Mouse (Mus musculus) lung, embryonic 15.5 days (tissue): ENCODE measurements around the gene Lactbl1. TPM values are rescaled to one million over a fixed set of nuclear protein-coding genes. Genes with fewer than 3 reads are reported as not detected.

Experiments
- ATAC-seq: fragments of 200-750 bp; cut with Nextera tagmentation; 2 replicates; pipeline ENCODE4 v1.8.0; 2017; ENCODE audit warnings: moderate number of reproducible peaks, borderline replicate concordance; ENCODE audit not compliant: low FRiP score, low TSS enrichment; ENCODE audit errors: extremely low read depth
- H3K27ac ChIP-seq: fragments of 300-500 bp; sonication (generic); 2 replicates; pipeline ENCODE4 v1.5.1; 2015; ENCODE audit warnings: moderate library complexity, mild to moderate bottlenecking, inconsistent platforms
- H3K27me3 ChIP-seq: fragments of 300-500 bp; sonication (generic); 2 replicates; pipeline ENCODE4 v1.6.1; 2015; ENCODE audit warnings: inconsistent platforms
- H3K36me3 ChIP-seq: fragments of 300-500 bp; sonication (generic); 2 replicates; pipeline ENCODE4 v1.6.1; 2015; ENCODE audit warnings: inconsistent platforms
- H3K4me1 ChIP-seq: fragments of 300-500 bp; sonication (generic); 2 replicates; pipeline ENCODE4 v1.6.1; 2015; ENCODE audit warnings: inconsistent platforms
- H3K4me2 ChIP-seq: fragments of 300-500 bp; sonication (generic); 2 replicates; pipeline ENCODE4 v1.6.1; 2015; ENCODE audit warnings: inconsistent platforms, mild to moderate bottlenecking, moderate library complexity
- H3K4me3 ChIP-seq: fragments of 300-500 bp; sonication (generic); 2 replicates; pipeline ENCODE4 v1.5.1; 2015; ENCODE audit warnings: mild to moderate bottlenecking, inconsistent platforms
- H3K9ac ChIP-seq: fragments of 300-500 bp; sonication (generic); 2 replicates; pipeline ENCODE4 v1.6.1; 2015; ENCODE audit warnings: inconsistent platforms
- H3K9me3 ChIP-seq: fragments of 300-500 bp; sonication (generic); 2 replicates; pipeline ENCODE4 v1.6.1; 2016; ENCODE audit warnings: inconsistent platforms
- WGBS: fragments of 180-500 bp; shearing (Covaris S2); methylation state at CpG from one replicate; pipeline ENCODE4 v1.1.7; 2015; 5-methylcytosine and 5-hydroxymethylcytosine counted together
- polyA plus RNA-seq: library from polyadenylated mRNA; unstranded; fragments of >200 nt; fragmentation: Nextera tagmentation; extraction: Ambion mirVana; gene quantifications from 2 replicates; pipeline ENCODE4 v1.2.1, GENCODE M21; 2015

The Lactbl1 gene
- polyA plus RNA-seq, 1 experiment from 2014 or later = not detected

DNA sequence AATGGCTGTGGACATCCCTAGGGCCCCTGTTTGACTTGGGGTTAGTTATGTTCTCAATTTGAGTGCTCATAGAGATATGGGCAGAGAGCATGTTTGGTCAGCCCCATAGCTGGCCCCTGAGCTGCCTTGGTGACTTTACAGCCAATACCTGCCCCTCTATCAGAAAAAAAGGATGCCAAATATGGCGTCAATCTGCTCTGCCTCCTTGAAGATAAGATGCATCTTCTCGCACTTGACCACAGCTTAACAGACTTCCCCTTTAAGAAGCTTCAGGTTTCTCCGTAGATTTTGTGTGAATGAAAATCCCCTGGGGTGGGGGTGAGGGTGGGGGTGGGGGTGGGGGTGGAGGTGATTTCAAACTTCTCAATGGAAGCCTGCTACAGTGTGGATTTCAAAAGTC is 35.5 kb downstream of the Lactbl1 start:
- Histone ChIP-seq H3K4me2 (no peak overlapping the region), H3K9me3 (no peaks in the 10 kb centered on the region), H3K27ac (no peak overlapping the region), H3K4me3 (no peak overlapping the region), H3K4me1 (no peaks in the 10 kb centered on the region), H3K9ac (no peak overlapping the region), H3K27me3 (no peaks in the 10 kb centered on the region), H3K36me3 (no peaks in the 10 kb centered on the region)
- no peak for ATAC-seq
- WGBS = 72% methylated on average over 3 of the region's 3 CpGs

DNA sequence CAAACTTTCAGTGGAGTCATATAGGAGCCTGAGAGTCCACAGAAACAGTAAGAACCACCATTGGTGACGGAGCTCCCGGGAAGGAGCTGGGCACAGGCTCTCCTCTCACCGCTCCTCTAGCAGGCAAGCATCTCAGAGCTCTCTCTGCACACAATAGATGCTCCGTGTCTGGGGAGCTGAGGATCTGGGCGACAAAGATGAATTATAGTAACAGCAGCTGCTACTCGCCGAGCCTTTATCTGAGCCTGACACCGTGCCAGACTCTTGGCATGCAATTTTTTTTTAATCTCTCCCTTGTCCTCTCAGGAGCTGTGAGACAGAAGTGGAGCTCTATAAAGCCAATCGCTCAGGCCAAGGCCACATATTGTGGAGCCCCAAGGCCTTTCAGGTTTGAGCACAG is 42.6 kb downstream of the Lactbl1 start:
- no peak for ATAC-seq
- H3K27ac ChIP-seq = no peak overlapping the region
- H3K4me3 ChIP-seq = no peak overlapping the region
- H3K4me2 ChIP-seq = no peak overlapping the region
- WGBS = 62% methylated on average over 9 of the region's 9 CpGs
- H3K9me3 ChIP-seq = no peaks in the 10 kb centered on the region
- H3K4me1 ChIP-seq = no peaks in the 10 kb centered on the region
- no peaks in the 10 kb centered on the region for H3K36me3 ChIP-seq
- H3K9ac ChIP-seq = no peak overlapping the region
- no peaks in the 10 kb centered on the region for H3K27me3 ChIP-seq

DNA sequence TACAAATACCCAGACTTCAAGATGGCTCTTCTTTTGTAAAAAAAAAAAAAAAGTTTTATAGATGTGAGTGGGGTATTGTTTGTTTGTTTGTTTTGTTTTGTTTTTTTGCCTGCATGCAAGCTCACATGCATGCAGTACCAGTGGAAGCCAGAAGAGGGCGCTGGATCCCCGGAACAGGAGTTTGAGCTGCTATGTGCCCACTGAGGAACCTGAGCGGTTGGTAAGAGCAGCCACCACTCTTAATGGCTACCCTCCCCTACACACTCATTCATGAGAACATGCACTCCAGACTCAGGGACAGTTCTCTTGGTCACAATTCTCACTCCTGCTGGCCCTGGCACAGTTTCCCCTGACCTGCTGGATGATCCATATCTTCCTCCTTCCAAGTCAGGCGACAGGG is 43.6 kb downstream of the Lactbl1 start:
- H3K9me3 ChIP-seq = no peaks in the 10 kb centered on the region
- no peak for ATAC-seq
- 61% methylated on average over 4 of the region's 4 CpGs for WGBS

DNA sequence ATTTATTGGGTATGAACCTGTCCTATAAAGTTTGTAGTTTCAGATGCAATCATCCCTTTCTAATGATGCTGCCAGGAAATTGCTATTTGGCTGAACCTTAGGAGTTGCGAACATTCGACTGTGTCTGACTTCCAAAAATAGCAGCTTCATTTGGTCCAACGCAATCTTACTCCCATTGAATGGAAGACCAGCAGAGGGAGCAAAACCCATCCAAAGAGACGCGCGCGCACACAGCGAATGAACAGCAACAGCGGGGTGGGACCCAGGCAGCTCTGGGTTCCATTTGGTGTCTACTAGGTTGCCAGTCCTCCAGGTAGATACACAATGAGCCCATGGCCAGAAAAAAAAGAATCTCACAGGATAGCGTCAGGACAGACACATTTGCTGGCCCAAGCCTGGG is 45.3 kb downstream of the Lactbl1 start:
- no peak overlapping the region for H3K9ac ChIP-seq
- H3K36me3 ChIP-seq = no peaks in the 10 kb centered on the region
- H3K4me3 ChIP-seq = no peak overlapping the region
- ATAC-seq = no peak
- H3K4me1 ChIP-seq = no peaks in the 10 kb centered on the region
- H3K27me3 ChIP-seq = no peaks in the 10 kb centered on the region
- H3K27ac ChIP-seq = no peak overlapping the region
- WGBS = 63% methylated on average over 10 of the region's 10 CpGs
- no peaks in the 10 kb centered on the region for H3K9me3 ChIP-seq
- no peak overlapping the region for H3K4me2 ChIP-seq

More for the DNA sequence above, 43.6 kb downstream of the Lactbl1 start:
- H3K27me3 ChIP-seq = no peaks in the 10 kb centered on the region
- H3K9ac ChIP-seq = no peak overlapping the region
- no peak overlapping the region for H3K27ac ChIP-seq
- no peak overlapping the region for H3K4me2 ChIP-seq
- no peak overlapping the region for H3K4me3 ChIP-seq
- H3K4me1 ChIP-seq = no peaks in the 10 kb centered on the region
- no peaks in the 10 kb centered on the region for H3K36me3 ChIP-seq

DNA sequence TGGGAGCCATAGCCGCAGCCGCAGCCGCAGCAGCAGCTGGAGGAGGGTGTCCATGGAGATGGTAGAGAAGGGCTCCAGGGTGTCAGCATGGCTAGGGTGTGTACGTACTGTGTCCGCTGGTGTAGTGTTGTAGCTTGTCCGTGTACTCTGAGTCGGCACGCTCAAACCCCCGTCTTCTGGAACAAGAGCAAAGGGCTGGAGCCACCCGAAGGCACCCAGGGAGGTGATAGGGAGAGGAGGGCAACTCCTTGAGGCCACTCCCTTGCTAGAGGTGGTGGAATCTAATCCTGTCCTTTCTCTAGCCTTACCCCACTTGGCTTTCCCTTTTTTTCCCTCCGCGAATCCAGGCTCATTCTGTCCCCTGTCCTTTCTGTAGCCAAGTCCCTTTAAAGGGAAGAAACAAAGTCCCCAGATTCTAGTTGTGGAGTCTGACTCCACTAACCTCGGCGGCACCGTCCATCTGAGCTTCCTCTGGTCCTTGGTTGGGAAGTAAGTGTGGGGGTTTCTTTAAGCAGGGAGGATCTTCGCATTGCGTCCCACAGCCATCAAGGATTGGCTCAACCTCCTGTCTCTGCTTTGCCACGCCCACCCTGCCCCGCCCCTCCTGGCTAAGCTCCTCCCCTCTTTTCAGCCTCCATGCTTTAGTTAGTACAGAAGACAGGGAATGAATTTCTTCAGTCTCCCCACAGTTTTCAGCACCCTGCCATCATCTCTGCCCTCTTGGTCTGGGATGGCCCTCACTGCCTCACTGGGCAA is 50.1 kb downstream of the Lactbl1 start:
- Histone ChIP-seq H3K9ac (no peak overlapping the region), H3K4me1 (no peaks in the 10 kb centered on the region), H3K4me2 (no peak overlapping the region), H3K4me3 (no peak overlapping the region), H3K36me3 (no peaks in the 10 kb centered on the region), H3K9me3 (no peaks in the 10 kb centered on the region), H3K27me3 (no peaks in the 10 kb centered on the region), H3K27ac (no peak overlapping the region)
- no peak for ATAC-seq
- 90% methylated on average over 19 of the region's 19 CpGs for WGBS

DNA sequence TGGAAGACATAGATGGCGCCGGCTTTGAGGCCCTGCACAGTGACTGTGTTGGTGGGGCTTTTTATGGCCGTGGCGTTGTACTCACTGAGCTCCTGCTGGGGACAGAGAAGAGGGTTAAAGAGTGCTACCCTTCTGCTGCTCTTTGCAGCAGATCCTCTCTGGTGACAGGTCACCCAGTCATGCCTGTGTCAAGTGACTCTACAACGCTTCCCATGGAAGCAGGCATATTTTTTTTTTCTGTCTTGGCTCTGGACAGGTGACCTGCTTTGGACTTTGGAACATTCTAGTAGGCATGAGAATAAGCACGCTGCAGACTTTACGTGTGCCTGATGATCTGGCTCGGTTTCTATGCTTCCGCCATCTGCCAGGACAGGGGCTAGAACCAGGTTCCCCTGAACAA is 53.0 kb downstream of the Lactbl1 start:
- 93% methylated on average over 9 of the region's 9 CpGs for WGBS
- no peak for ATAC-seq
- Histone ChIP-seq H3K27ac (no peak overlapping the region), H3K36me3 (no peaks in the 10 kb centered on the region), H3K27me3 (no peaks in the 10 kb centered on the region), H3K4me3 (no peak overlapping the region), H3K4me1 (no peaks in the 10 kb centered on the region), H3K9me3 (no peaks in the 10 kb centered on the region), H3K9ac (no peak overlapping the region), H3K4me2 (no peak overlapping the region)

DNA sequence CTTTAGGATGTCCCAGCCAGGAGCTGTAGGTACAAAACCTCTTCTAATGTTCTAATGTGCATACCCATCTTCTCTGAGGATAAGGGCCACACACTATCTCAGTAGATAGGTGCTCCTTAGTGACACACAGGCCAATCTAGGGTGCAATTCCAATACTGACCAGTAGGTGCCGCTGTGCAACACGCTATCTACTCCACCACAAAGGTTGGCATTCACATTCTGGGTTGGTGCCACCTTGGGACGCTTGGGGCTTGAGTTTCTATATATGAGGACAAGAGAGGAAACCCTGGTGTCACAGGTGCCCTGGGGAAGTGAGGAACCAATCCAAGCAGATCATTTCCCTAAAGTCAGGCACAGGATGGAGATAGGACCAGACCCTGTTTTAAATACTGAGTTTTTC is 56.1 kb downstream of the Lactbl1 start:
- Histone ChIP-seq H3K4me2 (no peak overlapping the region), H3K36me3 (no peaks in the 10 kb centered on the region), H3K27me3 (no peaks in the 10 kb centered on the region), H3K27ac (no peak overlapping the region), H3K9me3 (no peaks in the 10 kb centered on the region), H3K9ac (no peak overlapping the region), H3K4me1 (no peaks in the 10 kb centered on the region), H3K4me3 (no peak overlapping the region)
- WGBS = 1% methylated on average over 3 of the region's 3 CpGs
- ATAC-seq = no peak

DNA sequence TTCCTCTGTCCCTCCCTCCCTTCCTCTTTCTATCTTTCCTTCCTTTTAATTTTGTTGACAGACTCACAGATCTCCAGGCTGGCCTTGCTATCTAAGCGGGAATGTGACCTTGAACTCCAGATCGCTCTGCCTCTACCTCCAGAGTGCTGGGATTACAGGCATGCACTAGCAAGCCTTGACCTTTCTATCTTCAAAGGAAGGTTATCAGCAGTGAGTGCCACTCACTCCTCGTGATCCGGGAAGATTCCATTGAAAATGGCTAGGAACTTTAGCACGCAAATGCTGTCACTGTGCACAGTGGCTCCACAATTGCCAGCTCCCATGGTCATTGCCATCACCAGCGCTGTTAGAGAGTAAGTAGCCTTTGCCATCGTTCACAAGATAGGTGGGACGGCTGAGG is 56.8 kb downstream of the Lactbl1 start:
- H3K9me3 ChIP-seq = no peaks in the 10 kb centered on the region
- no peak overlapping the region for H3K4me2 ChIP-seq
- no peaks in the 10 kb centered on the region for H3K36me3 ChIP-seq
- 51% methylated on average over 8 of the region's 8 CpGs for WGBS
- no peaks in the 10 kb centered on the region for H3K27me3 ChIP-seq
- no peak overlapping the region for H3K4me3 ChIP-seq
- H3K27ac ChIP-seq = no peak overlapping the region
- no peaks in the 10 kb centered on the region for H3K4me1 ChIP-seq
- no peak overlapping the region for H3K9ac ChIP-seq
- ATAC-seq = no peak

DNA sequence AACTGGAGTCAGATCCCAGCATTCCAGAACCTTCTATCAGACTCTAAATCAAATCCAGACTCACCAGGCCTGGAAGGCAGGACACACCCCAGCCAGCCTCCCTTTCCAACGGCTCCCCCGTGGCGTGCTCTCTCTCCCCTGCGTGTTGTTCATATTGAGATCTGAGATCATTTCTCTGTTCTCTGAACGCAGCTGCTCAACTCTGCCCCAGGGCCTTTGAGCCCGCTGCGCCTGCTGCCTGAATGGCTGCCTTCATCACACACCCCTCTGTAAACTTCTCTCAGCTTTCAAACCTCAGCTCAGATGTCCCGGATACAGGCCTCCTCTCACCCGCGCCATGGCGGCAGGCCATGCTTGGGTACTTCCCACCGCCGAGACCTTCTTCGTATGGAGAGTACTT is 58.2 kb downstream of the Lactbl1 start:
- ATAC-seq = no peak
- H3K4me1 ChIP-seq = no peaks in the 10 kb centered on the region
- H3K36me3 ChIP-seq = no peaks in the 10 kb centered on the region
- H3K9ac ChIP-seq = no peak overlapping the region
- no peaks in the 10 kb centered on the region for H3K9me3 ChIP-seq
- WGBS = 79% methylated on average over 14 of the region's 14 CpGs
- no peaks in the 10 kb centered on the region for H3K27me3 ChIP-seq
- no peak overlapping the region for H3K27ac ChIP-seq
- no peak overlapping the region for H3K4me3 ChIP-seq
- H3K4me2 ChIP-seq = no peak overlapping the region

DNA sequence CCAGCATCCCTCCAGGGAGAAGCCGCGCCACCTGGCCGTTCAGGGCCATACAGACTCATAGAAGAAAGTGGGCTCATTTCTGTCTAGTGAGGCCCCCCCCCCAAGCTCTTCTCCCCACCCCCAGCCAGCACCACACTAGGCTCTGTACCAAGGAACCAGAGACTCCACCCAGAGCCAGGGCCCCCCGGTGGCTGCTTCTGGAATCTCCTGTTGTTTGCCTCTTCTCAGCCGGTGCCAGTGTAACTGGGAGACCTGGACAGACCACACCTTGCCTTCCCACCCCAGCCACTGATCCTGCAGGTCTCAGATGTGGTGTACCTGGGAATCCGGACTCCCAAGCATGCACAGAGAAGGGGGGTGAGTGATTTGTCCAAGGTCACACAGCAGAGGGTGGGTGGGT is 62.1 kb downstream of the Lactbl1 start:
- ATAC-seq = no peak
- H3K9me3 ChIP-seq = no peaks in the 10 kb centered on the region
- no peak overlapping the region for H3K4me3 ChIP-seq
- 68% methylated on average over 6 of the region's 6 CpGs for WGBS
- H3K27me3 ChIP-seq = no peaks in the 10 kb centered on the region
- no peaks in the 10 kb centered on the region for H3K36me3 ChIP-seq
- H3K9ac ChIP-seq = no peak overlapping the region
- no peaks in the 10 kb centered on the region for H3K4me1 ChIP-seq
- no peak overlapping the region for H3K4me2 ChIP-seq
- no peak overlapping the region for H3K27ac ChIP-seq

DNA sequence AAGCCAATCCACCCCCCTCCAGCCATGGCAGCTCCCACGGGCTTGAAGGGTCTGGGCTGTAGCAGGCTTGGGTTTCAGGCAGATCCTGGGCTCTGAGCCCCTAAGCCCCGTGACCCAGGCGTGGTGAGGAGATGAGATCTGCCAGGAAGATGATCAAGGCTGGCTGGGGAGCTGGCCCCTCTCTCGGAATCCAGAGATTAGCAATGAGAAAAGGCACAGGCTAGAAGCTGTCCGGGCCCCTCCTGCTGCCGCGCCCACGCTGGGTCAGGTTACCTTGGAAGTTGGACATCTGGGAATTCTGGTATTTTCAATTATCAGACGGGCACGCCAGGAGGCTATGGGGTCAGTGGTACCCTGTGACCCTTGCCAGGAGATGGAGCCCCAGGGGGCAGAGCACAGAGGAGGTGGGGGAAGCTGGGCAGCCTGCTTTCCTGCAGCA is 63.0 kb downstream of the Lactbl1 start:
- no peak overlapping the region for H3K27ac ChIP-seq
- H3K27me3 ChIP-seq = no peaks in the 10 kb centered on the region
- H3K4me1 ChIP-seq = no peaks in the 10 kb centered on the region
- 49% methylated on average over 10 of the region's 10 CpGs for WGBS
- H3K9me3 ChIP-seq = no peaks in the 10 kb centered on the region
- ATAC-seq = no peak
- H3K36me3 ChIP-seq = no peaks in the 10 kb centered on the region
- H3K9ac ChIP-seq = no peak overlapping the region
- no peak overlapping the region for H3K4me3 ChIP-seq
- H3K4me2 ChIP-seq = no peak overlapping the region

DNA sequence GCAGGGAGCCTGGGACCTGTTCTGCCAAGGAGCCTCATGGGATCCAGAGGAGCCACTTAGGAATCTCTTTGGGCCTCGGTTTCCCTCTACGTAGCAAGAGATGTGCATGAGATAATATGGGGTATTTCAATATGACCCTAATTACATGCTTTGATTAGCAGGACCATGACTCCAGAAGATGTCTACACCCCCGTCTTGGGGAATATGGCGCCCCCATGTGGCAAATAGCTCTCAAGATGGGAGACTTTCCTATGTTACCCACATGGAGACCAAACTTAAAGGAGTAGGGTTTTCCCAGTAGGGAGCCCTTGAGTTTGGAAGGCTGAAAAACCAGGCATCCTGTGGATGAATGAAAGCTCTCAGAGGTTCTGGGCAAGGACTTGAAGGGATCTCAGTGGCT is 65.7 kb downstream of the Lactbl1 start:
- Histone ChIP-seq H3K9me3 (no peaks in the 10 kb centered on the region), H3K27me3 (no peaks in the 10 kb centered on the region), H3K4me3 (no peak overlapping the region), H3K4me1 (no peaks in the 10 kb centered on the region), H3K36me3 (no peaks in the 10 kb centered on the region), H3K27ac (no peak overlapping the region), H3K9ac (no peak overlapping the region), H3K4me2 (no peak overlapping the region)
- no peak for ATAC-seq
- WGBS = 59% methylated on average over 4 of the region's 4 CpGs
